Mouse (Mus musculus) cortical plate, adult 2 months (tissue): ENCODE measurements around the gene Ihh.

Experiments
- CTCF ChIP-seq: fragments of 200-500 bp; IDR thresholded peaks from 2 replicates; pipeline ENCODE4 v1.5.1; 2011; ENCODE audit warnings: mild to moderate bottlenecking, control low read depth, low read length; ENCODE audit not compliant: insufficient read depth; ENCODE audit errors: extremely low read depth
- POLR2A ChIP-seq: fragments of 200-500 bp; IDR thresholded peaks from 2 replicates; pipeline ENCODE4 v1.6.1; 2011; ENCODE audit warnings: mild to moderate bottlenecking, low read length, control low read depth; ENCODE audit not compliant: insufficient read depth; ENCODE audit errors: extremely low read depth

DNA sequence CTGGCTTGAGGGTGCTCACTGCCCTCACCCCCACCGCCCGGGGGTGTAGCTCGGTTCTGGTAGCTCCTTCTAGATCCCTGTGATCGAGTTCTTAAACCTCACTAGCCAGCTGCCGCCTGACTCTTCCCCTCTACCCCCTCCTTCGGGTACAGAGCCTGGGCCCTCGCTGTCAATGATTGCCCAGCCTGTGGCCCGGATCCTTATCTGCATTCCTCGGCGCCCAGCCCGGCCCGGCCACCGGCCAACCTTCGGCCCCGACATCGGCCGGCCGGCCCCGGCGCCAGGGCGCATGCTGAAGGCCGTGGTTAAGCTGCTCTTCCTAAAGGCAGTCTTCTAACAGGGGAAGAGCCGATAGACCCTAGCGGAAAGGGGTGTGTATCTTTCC lies 1.8 kb downstream of the Ihh start:
- TF ChIP-seq POLR2A (no peak), CTCF (no peak)
